Mouse (Mus musculus): ENCODE results near the gene Gpha2.

The Gpha2 gene

GRCm38 (mm10) chr19:6272738-6273137 is 46.6 kb downstream of the Gpha2 start:
- peak in 1 of 2 experiments; percentile 41 for DNase-seq (ENCODE audit: low spot score in 2 of 2)

DNA sequence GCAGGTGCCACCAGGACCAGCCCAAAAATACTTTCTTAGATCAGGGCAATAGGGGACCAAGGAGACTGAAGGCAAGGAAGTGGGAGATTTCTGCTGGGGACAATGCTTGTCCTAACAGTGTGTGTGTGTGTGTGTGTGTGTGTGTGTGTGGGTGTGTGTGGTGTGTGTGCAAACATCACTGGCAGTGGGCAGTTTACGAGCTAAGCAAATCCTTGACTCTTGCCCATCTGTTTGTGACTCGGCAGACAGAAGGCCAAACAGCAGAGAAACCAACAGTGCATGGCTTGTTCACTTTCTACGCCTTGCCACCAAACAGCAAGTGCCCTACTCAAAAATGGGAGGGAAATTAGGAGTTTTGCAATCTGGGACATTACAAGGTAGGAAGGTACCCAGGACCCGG is 47.4 kb downstream of the Gpha2 start:
- no peak for DNase-seq (ENCODE audit: low spot score in 2 of 2)

- no peak for DNase-seq (ENCODE audit: low spot score in 2 of 2)
These were observed 47.9 kb downstream of the Gpha2 start for GRCm38 (mm10) chr19:6273998-6274608.

GRCm38 (mm10) chr19:6275740-6276389 is 49.7 kb downstream of the Gpha2 start:
- DNase-seq (ENCODE audit: low spot score in 2 of 2) = no peak

DNA sequence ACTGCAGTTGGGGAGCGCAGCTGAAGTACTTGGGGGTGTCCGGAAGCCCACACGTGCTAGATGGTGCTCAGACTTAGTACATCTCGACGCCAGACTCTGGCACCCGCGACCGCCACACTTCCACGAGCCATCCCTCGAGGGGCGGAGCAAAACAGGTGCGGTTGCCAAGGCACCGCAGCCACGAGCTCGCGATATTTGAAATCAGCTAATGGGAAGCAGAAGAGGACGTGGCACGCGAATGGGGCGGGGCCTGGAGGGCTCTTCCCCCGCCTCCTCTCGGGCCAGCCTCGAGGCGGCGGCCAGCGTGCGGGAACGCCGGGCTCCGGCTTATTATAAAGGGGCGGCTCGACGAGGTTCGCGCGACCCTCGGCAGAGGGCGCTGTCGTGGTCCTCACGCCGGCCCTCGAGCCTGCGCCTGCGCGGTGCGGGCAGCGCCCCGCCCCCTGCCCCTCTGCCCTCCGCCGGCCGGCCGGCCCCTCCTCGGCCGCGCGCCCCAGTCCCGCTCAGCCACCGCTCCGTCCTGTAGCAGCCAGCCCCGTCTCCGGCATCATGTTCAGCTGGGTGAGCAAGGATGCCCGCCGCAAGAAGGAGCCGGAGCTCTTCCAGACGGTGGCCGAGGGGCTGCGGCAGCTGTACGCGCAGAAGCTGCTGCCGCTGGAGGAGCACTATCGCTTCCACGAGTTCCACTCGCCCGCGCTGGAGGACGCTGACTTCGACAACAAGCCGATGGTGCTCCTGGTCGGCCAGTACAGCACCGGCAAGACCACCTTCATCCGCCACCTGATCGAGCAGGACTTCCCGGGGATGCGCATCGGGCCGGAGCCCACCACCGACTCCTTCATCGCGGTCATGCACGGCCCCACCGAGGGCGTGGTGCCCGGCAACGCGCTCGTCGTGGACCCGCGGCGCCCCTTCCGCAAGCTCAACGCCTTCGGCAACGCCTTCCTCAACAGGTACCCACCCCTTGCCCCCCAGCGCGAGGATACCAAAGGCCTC is 50.5 kb downstream of the Gpha2 start, which contains the start of gene Ehd1:
Gene Ehd1 (plus strand): TSS at position 300 of the 996 bp plus-strand sequence.
- DNase-seq (ENCODE audit: low spot score in 2 of 2) = peak; percentile 95 to 97
